Mouse (Mus musculus): ENCODE measurements around the gene Madcam1.
"Not testable (repeated sequence)": the region's sequence is repeated elsewhere in the genome, so short reads cannot be mapped to it uniquely, and the experiment has no call there.

Madcam1 gene

GRCm38 (mm10) chr10:79688720-79689119 is 24.4 kb downstream of the Madcam1 start, which contains the start of gene Gzmm:
Gzmm (plus strand) TSS chr10:79689020.
- DNase-seq (ENCODE audit: low read depth, low spot score) = no peak

GRCm38 (mm10) chr10:79689178-79689577 is 24.8 kb downstream of the Madcam1 start:
- DNase-seq (ENCODE audit: low read depth, low spot score) = no peak

- DNase-seq (ENCODE audit: low read depth, low spot score) = no peak
Observed at GRCm38 (mm10) chr10:79691986-79692548, 27.7 kb downstream of the Madcam1 start.

GRCm38 (mm10) chr10:79693580-79694378 is 29.4 kb downstream of the Madcam1 start:
- DNase-seq (ENCODE audit: low read depth, low spot score) = peak; percentile 53

- DNase-seq (ENCODE audit: low read depth, low spot score) = no peak
Observed at GRCm38 (mm10) chr10:79694379-79694655, 30.0 kb downstream of the Madcam1 start.

- DNase-seq (ENCODE audit: low read depth, low spot score) = peak; percentile 59
Observed at GRCm38 (mm10) chr10:79695231-79696128, 31.1 kb downstream of the Madcam1 start.

GRCm38 (mm10) chr10:79696129-79696651 is 31.8 kb downstream of the Madcam1 start:
- no peak for DNase-seq (ENCODE audit: low read depth, low spot score)

- no peak for DNase-seq (ENCODE audit: low read depth, low spot score)
Observed at GRCm38 (mm10) chr10:79697916-79698315, 33.6 kb downstream of the Madcam1 start.

GRCm38 (mm10) chr10:79698459-79698858 is 34.1 kb downstream of the Madcam1 start:
- no peak for DNase-seq (ENCODE audit: low read depth, low spot score)

- no peak for DNase-seq (ENCODE audit: low read depth, low spot score)
Observed at GRCm38 (mm10) chr10:79700676-79701075, 36.3 kb downstream of the Madcam1 start.

GRCm38 (mm10) chr10:79701443-79702129 is 37.2 kb downstream of the Madcam1 start:
- no peak for DNase-seq (ENCODE audit: low read depth, low spot score)

- not testable (repeated sequence) for DNase-seq (ENCODE audit: low read depth, low spot score)
Observed at GRCm38 (mm10) chr10:79702970-79703369, 38.6 kb downstream of the Madcam1 start.

- DNase-seq (ENCODE audit: low read depth, low spot score) = no peak
Observed at GRCm38 (mm10) chr10:79703541-79703940, 39.2 kb downstream of the Madcam1 start.

- peak; percentile 99 for DNase-seq (ENCODE audit: low read depth, low spot score)
Observed at GRCm38 (mm10) chr10:79704065-79704969, 40.0 kb downstream of the Madcam1 start, which contains the start of gene Bsg. Bsg (plus strand) TSS chr10:79704491.

- no peak for DNase-seq (ENCODE audit: low read depth, low spot score)
Observed at GRCm38 (mm10) chr10:79704970-79705360, 40.6 kb downstream of the Madcam1 start.

- DNase-seq (ENCODE audit: low read depth, low spot score) = no peak
Observed at GRCm38 (mm10) chr10:79705951-79706350, 41.6 kb downstream of the Madcam1 start.

GRCm38 (mm10) chr10:79706406-79707094 is 42.2 kb downstream of the Madcam1 start:
- no peak for DNase-seq (ENCODE audit: low read depth, low spot score)

- no peak for DNase-seq (ENCODE audit: low read depth, low spot score)
Observed at GRCm38 (mm10) chr10:79707162-79707561, 42.8 kb downstream of the Madcam1 start.

GRCm38 (mm10) chr10:79707759-79708158 is 43.4 kb downstream of the Madcam1 start:
- no peak for DNase-seq (ENCODE audit: low read depth, low spot score)

- no peak for DNase-seq (ENCODE audit: low read depth, low spot score)
Observed at GRCm38 (mm10) chr10:79708668-79709067, 44.3 kb downstream of the Madcam1 start.

All from retina, postnatal 7 days (tissue).